In genomic region chr17:36083266-36083869, GRCm38 (mm10) we compare ENCODE assay signal across 9 mouse cellular contexts. TPM values are rescaled to one million over a fixed set of nuclear protein-coding genes. Genes with fewer than 3 reads are reported as not detected.
DNase-seq lines count a peak whose midpoint lies in the region; ATAC-seq lines count a peak whose summit lies in the region.
"Had no signal": no experiment of that assay in that cellular context is flagged by ENCODE, and none has a peak within 500 bp of the region (broad histone marks: within the 10 kb centered on the region; RNA-seq: fewer than 3 reads in every experiment).

No protein-coding gene starts in this region.

- ATAC-seq in kidney, embryonic 14.5 days (ENCODE audit: low FRiP score, low TSS enrichment): peak; percentile 89

- H3K9me3 ChIP-seq in heart, embryonic 10.5 days: no peaks in the 10 kb centered on the region
- no peaks in the 10 kb centered on the region for H3K9me3 ChIP-seq in kidney, embryonic 14.5 days (ENCODE audit: control insufficient read depth, low read length)

- peak overlapping the region; percentile 45; the same call in 1 of the 2 replicates for H3K27ac ChIP-seq in heart, embryonic 10.5 days
- H3K27ac ChIP-seq in kidney, embryonic 14.5 days (ENCODE audit: low read depth, low read length): no peak overlapping the region

- H3K36me3 ChIP-seq in heart, embryonic 10.5 days: no peaks in the 10 kb centered on the region
- H3K36me3 ChIP-seq in kidney, embryonic 14.5 days (ENCODE audit: control insufficient read depth, insufficient read depth, low read length): no peaks in the 10 kb centered on the region

- H3K4me2 ChIP-seq in kidney, embryonic 14.5 days (replicated peaks; ENCODE audit: low read depth, low read length): peak overlapping the region; percentile 95

- peak; percentile 39 for DNase-seq in right cerebral cortex, postnatal 4 days
- DNase-seq in right cerebral cortex, adult 18-20 months: no peak
- DNase-seq in brain, adult 2 months (ENCODE audit: low read depth, low spot score): peak; percentile 46
- DNase-seq in heart, embryonic 10.5 days (ENCODE audit: low spot score): peak; percentile 75
- peak; percentile 6 for DNase-seq in lung, postnatal 14 days
- peak; percentile 59 for DNase-seq in retina, postnatal 1 day
- no peak for DNase-seq in gastrocnemius, postnatal 36 days

- peak overlapping the region; percentile 66 for H3K4me3 ChIP-seq in heart, embryonic 10.5 days
- H3K4me3 ChIP-seq in kidney, embryonic 14.5 days (ENCODE audit: low read length): peak overlapping the region; percentile 48

- WGBS in heart, embryonic 10.5 days: under 1% methylated on average over 46 of the region's 46 CpGs
- under 1% methylated on average over 46 of the region's 46 CpGs for WGBS in kidney, embryonic 14.5 days

- H3K9ac ChIP-seq in kidney, embryonic 14.5 days (ENCODE audit: low read depth, low read length): peak overlapping the region; percentile 48

- intact Hi-C loops in gastrocnemius, postnatal 36 days (cut with DNase I): no loop called here

- peaks cover 13% of the 10 kb centered on the region; the same call in 1 of the 2 replicates for H3K4me1 ChIP-seq in heart, embryonic 10.5 days
- H3K4me1 ChIP-seq in kidney, embryonic 14.5 days (ENCODE audit: control insufficient read depth, insufficient read depth, low read length): no peaks in the 10 kb centered on the region

- peaks cover 52% of the 10 kb centered on the region for H3K27me3 ChIP-seq in heart, embryonic 10.5 days (ENCODE audit: insufficient read depth, poor library complexity, severe bottlenecking)
- peaks cover 25% of the 10 kb centered on the region for H3K27me3 ChIP-seq in kidney, embryonic 14.5 days (ENCODE audit: control insufficient read depth, insufficient read depth, low read length)

RNA-seq across cellular contexts. Expression of gene Gm11127, which starts 25.2 kb away (rescaled TPM):
- not detected in 2 replicates for polyA plus RNA-seq in heart, embryonic 10.5 days (2016; fragmentation: Nextera tagmentation; extraction: Ambion mirVana)
- polyA plus RNA-seq in kidney, embryonic 14.5 days (2014; fragmentation: Nextera tagmentation; extraction: Ambion mirVana): not detected in 2 replicates
- total RNA-seq in gastrocnemius, postnatal 36 days (2021): 1 to 10 TPM; 1.5 to 2.1 TPM

RNA-seq across cellular contexts. Expression of gene Gm19684, which starts 38.1 kb away (rescaled TPM):
- not detected in 2 replicates for polyA plus RNA-seq in heart, embryonic 10.5 days (2016; fragmentation: Nextera tagmentation; extraction: Ambion mirVana)
- polyA plus RNA-seq in kidney, embryonic 14.5 days (2014; fragmentation: Nextera tagmentation; extraction: Ambion mirVana): not detected in 2 replicates
- total RNA-seq in gastrocnemius, postnatal 36 days (2021): not detected

RNA-seq across cellular contexts. Expression of gene Gm6034, which starts 40.6 kb away (rescaled TPM):
- not detected in 2 replicates for polyA plus RNA-seq in heart, embryonic 10.5 days (2016; fragmentation: Nextera tagmentation; extraction: Ambion mirVana)
- not detected in 2 replicates for polyA plus RNA-seq in kidney, embryonic 14.5 days (2014; fragmentation: Nextera tagmentation; extraction: Ambion mirVana)
- total RNA-seq in gastrocnemius, postnatal 36 days (2021): not detected
- total RNA-seq: gastrocnemius, adult 8-10 months had no signal

RNA-seq across cellular contexts. Expression of gene H2-T22, which starts 40.8 kb away (rescaled TPM):
- 4.4 and 7.2 TPM in 2 replicates for polyA plus RNA-seq in heart, embryonic 10.5 days (2016; fragmentation: Nextera tagmentation; extraction: Ambion mirVana)
- polyA plus RNA-seq in kidney, embryonic 14.5 days (2014; fragmentation: Nextera tagmentation; extraction: Ambion mirVana): 11.2 and 12.0 TPM in 2 replicates
- 1 to 10 TPM; 7.1 to 8.0 TPM for total RNA-seq in gastrocnemius, postnatal 36 days (2021)

RNA-seq across cellular contexts. Expression of gene Gm7030, which starts 45.9 kb away (rescaled TPM):
- not detected in 2 replicates for polyA plus RNA-seq in heart, embryonic 10.5 days (2016; fragmentation: Nextera tagmentation; extraction: Ambion mirVana)
- polyA plus RNA-seq in kidney, embryonic 14.5 days (2014; fragmentation: Nextera tagmentation; extraction: Ambion mirVana): not detected in 2 replicates
- total RNA-seq in gastrocnemius, postnatal 36 days (2021): not detected
- total RNA-seq: gastrocnemius, adult 8-10 months had no signal

Comparison
In these comparisons a context has a peak if more than half of its experiments do, and no peak if none do; other contexts are left out.
1. DNase-seq: peak in right cerebral cortex, postnatal 4 days (single experiment), brain, adult 2 months (single experiment), heart, embryonic 10.5 days (single experiment), lung, postnatal 14 days (single experiment) and retina, postnatal 1 day (single experiment); none in right cerebral cortex, adult 18-20 months (single experiment) and gastrocnemius, postnatal 36 days (0 of 2).